Mouse (Mus musculus) erythroblast, embryonic 14.5 days (primary cell): ENCODE results near the gene Tmem171. TPM values are rescaled to one million over a fixed set of nuclear protein-coding genes. Genes with fewer than 3 reads are reported as not detected.

Source experiments
- H3K27me3 ChIP-seq: 2 replicates; pipeline ENCODE4 v1.6.1; 2012; ENCODE audit warnings: inconsistent platforms; ENCODE audit not compliant: control insufficient read depth
- H3K36me3 ChIP-seq: 2 replicates; pipeline ENCODE4 v1.6.1; 2012; ENCODE audit warnings: mild to moderate bottlenecking, inconsistent platforms; ENCODE audit not compliant: control insufficient read depth
- H3K4me1 ChIP-seq: 2 replicates; pipeline ENCODE4 v1.6.1; 2012; ENCODE audit warnings: inconsistent platforms; ENCODE audit not compliant: control insufficient read depth
- H3K4me3 ChIP-seq: replicated peaks from 2 replicates; pipeline ENCODE3; 2012; ENCODE audit warnings: moderate library complexity, mild to moderate bottlenecking, inconsistent platforms
- H3K9me3 ChIP-seq: 2 replicates; pipeline ENCODE4 v1.6.1; 2012; ENCODE audit warnings: low read length, inconsistent platforms, mixed read lengths; ENCODE audit not compliant: control insufficient read depth
- GATA1 ChIP-seq: IDR thresholded peaks from 2 replicates; pipeline ENCODE4 v1.6.1; 2012; ENCODE audit warnings: low read length, inconsistent platforms, mixed read lengths
- TAL1 ChIP-seq: IDR thresholded peaks from 3 replicates; pipeline ENCODE4 v1.6.1; 2012; ENCODE audit warnings: low read length, inconsistent platforms, mixed read lengths
- polyA plus RNA-seq: library from polyadenylated mRNA; stranded (reverse); fragments of >175 nt; gene quantifications from 2 replicates; pipeline ENCODE4 v1.2.3, GENCODE M21; 2012

The Tmem171 gene
- polyA plus RNA-seq, 1 experiment: not detected

DNA sequence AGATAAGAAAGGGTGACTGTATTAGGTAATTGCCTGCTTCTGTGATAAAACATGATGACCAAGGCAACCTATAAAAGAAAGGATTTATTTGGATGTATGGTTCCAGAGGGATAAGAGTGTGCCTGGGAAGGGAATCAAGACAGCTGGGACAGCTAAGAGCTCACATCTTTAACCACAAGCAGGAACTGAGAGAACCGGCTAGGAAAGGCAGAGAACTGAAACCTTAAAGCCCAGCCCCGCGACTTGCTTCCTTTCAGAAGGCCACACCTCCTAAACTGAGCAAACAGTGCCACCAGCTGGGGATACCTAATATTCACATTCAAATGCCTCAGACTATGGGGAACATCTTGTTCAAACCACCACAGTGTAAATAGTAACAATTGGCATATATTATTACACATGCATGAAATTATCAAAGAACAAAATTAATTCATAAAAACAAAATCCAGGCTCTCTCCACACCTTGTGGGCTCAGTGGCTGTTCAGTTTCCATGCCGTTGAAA is 32.4 kb downstream of the Tmem171 start:
- no peaks in the 10 kb centered on the region for H3K36me3 ChIP-seq
- no peaks in the 10 kb centered on the region for H3K4me1 ChIP-seq
- H3K9me3 ChIP-seq: no peaks in the 10 kb centered on the region
- H3K4me3 ChIP-seq: no peak overlapping the region
- no peak for TF ChIP-seq TAL1
- TF ChIP-seq GATA1: no peak
- no peaks in the 10 kb centered on the region for H3K27me3 ChIP-seq

DNA sequence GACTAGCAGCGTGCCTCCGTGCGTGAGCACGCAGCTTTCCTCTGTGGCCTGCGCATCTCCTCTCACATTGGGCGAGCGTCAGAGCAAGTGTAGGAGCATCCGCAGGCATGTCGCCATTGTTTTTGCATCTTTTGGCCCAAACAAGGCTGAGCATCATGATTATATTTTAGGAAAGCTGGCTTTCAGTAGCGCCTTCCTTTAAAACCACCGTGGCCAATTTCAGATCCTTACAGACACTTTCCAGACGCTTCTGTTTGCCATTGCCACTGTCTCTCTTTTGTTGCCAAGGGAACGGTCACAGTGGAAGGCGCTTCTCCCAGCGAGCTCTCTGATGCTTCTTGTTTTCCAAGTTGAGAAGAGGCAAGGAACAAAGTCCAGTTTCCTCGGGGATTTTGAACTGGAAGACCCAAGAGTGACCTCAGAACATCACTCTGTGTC is 38.6 kb downstream of the Tmem171 start:
- no peaks in the 10 kb centered on the region for H3K9me3 ChIP-seq
- H3K27me3 ChIP-seq: no peaks in the 10 kb centered on the region
- TF ChIP-seq GATA1: no peak
- no peak for TF ChIP-seq TAL1
- no peaks in the 10 kb centered on the region for H3K4me1 ChIP-seq
- H3K4me3 ChIP-seq: no peak overlapping the region
- H3K36me3 ChIP-seq: no peaks in the 10 kb centered on the region

DNA sequence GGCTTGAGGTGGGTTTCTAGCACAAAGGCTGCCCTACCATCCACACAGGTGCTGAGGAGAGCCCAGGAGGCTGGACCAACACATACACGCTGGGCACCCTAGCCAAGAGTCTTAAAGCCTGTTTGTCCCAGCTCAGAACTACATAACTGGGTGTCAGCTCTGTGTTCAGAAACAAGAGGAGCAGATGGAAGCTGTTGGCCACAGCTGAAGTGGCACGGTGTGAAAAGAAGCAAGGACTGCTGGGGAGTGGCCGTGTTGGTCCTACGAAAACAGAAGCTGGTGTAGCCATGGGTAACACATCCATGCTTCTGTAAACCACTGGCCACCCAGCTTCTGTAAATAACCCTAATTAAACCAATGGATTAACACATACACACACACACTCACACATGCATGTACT is 39.3 kb downstream of the Tmem171 start:
- no peak for TF ChIP-seq GATA1
- no peak for TF ChIP-seq TAL1
- H3K4me3 ChIP-seq: no peak overlapping the region
- no peaks in the 10 kb centered on the region for H3K27me3 ChIP-seq
- no peaks in the 10 kb centered on the region for H3K9me3 ChIP-seq
- no peaks in the 10 kb centered on the region for H3K36me3 ChIP-seq
- no peaks in the 10 kb centered on the region for H3K4me1 ChIP-seq

DNA sequence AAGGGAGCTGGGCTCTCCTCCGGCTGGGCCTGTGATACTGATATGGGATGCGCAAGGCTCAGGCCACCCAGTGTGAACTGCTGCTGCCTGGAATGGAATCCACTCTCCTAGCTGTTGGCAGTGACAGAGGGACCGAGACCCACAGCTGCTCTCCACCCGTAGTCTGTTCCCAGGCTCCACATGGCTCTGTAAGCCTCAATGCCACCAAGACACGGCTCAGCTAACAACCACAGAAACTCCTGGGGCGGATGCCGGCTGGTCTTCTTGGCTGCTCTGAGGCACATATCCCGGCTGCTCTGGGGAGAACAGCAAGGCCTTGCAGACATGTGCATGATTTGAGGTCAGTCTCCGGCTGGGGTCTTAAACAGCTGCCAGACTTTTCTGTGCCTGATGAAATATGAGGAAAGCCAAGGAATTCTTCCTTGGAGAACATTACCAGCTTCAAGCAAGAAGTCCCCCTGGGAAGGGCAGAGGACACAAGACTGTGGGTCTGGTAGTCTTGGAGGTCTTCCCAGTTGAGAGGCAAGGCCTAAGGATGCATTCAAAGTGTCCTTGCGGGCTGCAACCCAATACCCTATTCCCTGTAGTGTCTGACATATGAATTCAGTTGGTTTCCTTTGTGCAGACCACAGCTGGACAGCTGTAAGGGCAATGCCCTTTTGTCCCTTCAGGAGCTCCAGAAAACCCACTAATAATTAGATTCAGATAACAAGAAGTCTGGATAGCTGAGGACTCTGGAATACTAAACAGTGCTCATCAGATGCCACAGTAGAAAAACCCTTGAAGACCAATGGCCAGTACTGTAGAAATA is 40.3 kb downstream of the Tmem171 start:
- H3K4me3 ChIP-seq: no peak overlapping the region
- no peaks in the 10 kb centered on the region for H3K27me3 ChIP-seq
- no peaks in the 10 kb centered on the region for H3K4me1 ChIP-seq
- no peaks in the 10 kb centered on the region for H3K9me3 ChIP-seq
- TF ChIP-seq GATA1 (no peak), TAL1 (no peak)
- no peaks in the 10 kb centered on the region for H3K36me3 ChIP-seq

DNA sequence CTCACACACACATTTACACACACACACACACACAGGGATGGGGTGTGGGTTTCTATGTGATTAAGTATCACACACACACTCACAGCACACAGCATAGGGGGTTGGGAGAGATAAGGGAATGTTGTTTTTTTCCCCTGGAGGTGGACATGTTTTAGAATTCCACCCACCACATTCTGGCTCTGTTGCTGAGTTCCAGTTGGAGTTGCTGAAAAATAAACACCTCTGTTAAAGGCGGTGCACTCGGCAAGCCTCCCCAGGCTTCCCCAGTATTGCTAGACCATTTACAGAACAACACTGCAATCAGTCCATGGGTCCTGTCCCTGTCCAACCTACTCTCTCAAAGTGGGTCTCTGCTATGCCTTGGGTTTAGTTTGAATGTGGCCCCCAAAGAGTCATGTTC is 42.4 kb downstream of the Tmem171 start:
- Histone ChIP-seq H3K4me3 (no peak overlapping the region), H3K36me3 (no peaks in the 10 kb centered on the region), H3K27me3 (no peaks in the 10 kb centered on the region), H3K4me1 (no peaks in the 10 kb centered on the region), H3K9me3 (no peaks in the 10 kb centered on the region)
- TF ChIP-seq GATA1 (no peak), TAL1 (no peak)

DNA sequence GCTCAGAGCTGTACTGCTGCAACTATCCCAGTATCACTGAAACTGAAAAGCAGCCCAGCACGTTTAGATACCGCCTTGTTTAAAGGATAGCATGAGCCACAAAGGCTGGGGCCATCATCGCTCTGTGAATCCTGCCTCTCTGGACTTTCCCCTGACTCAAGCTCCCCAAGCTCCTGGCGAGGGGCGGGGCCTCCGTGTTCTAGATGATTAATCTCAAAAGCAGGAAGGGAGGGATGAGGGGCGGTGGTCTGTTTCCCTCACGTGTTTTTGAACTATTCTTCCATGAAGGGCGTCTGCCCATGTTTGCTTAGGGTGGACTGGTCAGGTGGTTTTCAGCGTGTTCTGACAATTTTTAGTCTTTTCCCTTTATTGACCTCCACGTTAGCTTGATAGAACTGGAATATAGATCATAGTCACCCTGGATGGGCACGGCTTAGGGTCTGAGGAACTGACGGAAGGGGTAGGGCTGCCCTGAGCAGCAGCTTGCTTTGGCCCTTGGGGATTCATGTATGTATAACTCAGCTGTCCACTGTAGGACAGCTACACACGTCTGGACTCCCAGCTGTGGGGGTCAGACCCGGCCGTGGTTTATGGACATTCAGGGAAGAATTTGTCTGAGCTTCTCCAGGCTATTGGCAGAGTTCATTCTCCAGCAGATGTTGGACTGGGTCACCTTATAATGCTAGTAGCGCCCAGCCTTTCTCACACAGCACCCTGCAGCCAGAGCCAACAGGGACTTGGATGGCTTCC is 43.2 kb downstream of the Tmem171 start:
- no peaks in the 10 kb centered on the region for H3K4me1 ChIP-seq
- TF ChIP-seq TAL1 (no peak), GATA1 (no peak)

DNA sequence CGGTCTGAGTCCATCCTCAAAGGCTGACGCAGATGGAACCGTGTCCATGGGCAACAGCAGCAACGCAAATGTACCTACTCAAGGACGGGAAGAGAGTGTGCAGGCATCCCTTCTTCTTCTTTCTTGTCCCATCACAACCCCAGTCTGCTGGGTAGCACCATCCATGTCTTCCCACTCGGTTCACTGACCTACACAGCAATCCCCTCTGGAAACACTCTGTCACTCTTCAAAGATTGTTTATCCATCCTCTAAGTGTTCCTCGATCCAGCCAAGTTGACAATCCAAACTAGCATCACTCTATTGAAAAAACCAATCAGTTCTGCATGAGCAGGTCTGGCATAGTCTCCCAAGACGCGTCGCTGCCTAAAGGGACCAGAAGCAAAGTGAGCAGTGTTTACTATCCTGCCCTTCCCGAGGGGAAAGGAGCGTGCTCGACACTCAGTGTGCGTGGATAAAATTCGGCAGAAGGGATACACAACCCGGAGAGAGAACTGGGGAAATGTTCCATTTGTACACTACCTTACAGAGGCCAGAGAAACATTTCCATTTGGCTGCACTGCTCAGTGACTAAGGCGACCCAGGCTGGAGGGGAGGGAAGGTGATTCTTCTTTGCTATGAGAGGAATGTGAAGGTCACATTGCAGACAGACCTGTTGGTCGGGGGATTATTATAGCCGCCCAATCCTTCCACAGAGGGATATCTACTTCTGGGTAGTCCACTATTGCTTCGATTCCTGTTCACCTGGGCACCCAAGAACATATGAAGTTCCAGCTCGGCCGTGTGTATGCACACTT is 46.7 kb downstream of the Tmem171 start:
- Histone ChIP-seq H3K4me1 (no peaks in the 10 kb centered on the region), H3K9me3 (no peaks in the 10 kb centered on the region), H3K4me3 (no peak overlapping the region), H3K27me3 (no peaks in the 10 kb centered on the region), H3K36me3 (no peaks in the 10 kb centered on the region)
- TF ChIP-seq GATA1 (no peak), TAL1 (no peak)

More for the DNA sequence above, 43.2 kb downstream of the Tmem171 start:
- no peaks in the 10 kb centered on the region for H3K9me3 ChIP-seq
- H3K36me3 ChIP-seq: no peaks in the 10 kb centered on the region
- no peak overlapping the region for H3K4me3 ChIP-seq
- no peaks in the 10 kb centered on the region for H3K27me3 ChIP-seq

DNA sequence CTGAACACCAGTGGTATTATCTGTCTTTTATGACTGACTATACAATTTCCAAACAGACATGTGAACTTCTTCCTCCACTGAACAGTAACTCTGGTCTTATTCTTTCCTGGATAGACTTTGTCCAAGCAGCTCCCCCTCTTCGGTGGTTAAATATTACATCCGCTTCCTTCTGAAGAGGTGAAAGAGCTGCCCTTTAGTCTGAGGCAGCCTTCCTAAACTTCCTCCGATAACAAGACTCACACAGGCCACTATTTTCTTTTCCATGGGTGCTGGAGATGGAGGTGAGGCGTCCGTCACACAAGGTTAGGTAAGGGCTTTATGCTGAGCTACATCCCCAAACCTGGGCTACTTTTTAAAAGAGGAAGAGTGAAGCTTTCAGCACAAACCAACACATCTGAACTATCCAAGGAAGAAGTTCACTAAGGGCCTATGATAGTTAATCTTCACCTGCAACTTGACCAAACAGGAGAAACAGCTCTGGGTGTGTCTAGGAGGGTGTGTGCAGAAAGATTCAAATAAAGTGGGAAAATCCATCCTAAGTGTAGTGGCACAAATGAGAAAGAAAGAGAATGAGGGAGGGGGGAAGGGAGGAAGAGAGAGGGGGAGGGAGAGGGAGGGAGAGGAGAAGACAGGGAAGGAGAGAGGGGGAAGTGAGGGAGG is 56.0 kb downstream of the Tmem171 start:
- no peaks in the 10 kb centered on the region for H3K4me1 ChIP-seq
- no peaks in the 10 kb centered on the region for H3K36me3 ChIP-seq
- H3K27me3 ChIP-seq: no peaks in the 10 kb centered on the region
- TF ChIP-seq GATA1 (no peak), TAL1 (no peak)
- H3K4me3 ChIP-seq: no peak overlapping the region
- H3K9me3 ChIP-seq: peaks cover 5% of the 10 kb centered on the region; the same call in 1 of the 2 replicates
